Mouse (Mus musculus) left cerebral cortex, postnatal 25 days (tissue): ENCODE measurements around the gene Tes. TPM values are rescaled to one million over a fixed set of nuclear protein-coding genes. Genes with fewer than 3 reads are reported as not detected.

Source experiments
- DNase-seq, 2 experiments: peaks; one replicate each; pipeline ENCODE4 v3.0.0; 2022; ENCODE audit warnings: low spot score in 2 of 2, mixed read lengths in 1 of 2
- intact Hi-C: fragments of 180-260 bp; cut with DNase I; formaldehyde crosslinking; loops from one replicate; pipeline ENCODE4 v1.15.1; 2025
- total RNA-seq, 2 experiments: library from RNA; stranded (reverse); gene quantifications; 2 replicates each; pipeline ENCODE4 v1.2.3; 2021

The Tes gene
- total RNA-seq, 2 experiments from 2014 or later, result 4.4 to 4.8 TPM

DNA sequence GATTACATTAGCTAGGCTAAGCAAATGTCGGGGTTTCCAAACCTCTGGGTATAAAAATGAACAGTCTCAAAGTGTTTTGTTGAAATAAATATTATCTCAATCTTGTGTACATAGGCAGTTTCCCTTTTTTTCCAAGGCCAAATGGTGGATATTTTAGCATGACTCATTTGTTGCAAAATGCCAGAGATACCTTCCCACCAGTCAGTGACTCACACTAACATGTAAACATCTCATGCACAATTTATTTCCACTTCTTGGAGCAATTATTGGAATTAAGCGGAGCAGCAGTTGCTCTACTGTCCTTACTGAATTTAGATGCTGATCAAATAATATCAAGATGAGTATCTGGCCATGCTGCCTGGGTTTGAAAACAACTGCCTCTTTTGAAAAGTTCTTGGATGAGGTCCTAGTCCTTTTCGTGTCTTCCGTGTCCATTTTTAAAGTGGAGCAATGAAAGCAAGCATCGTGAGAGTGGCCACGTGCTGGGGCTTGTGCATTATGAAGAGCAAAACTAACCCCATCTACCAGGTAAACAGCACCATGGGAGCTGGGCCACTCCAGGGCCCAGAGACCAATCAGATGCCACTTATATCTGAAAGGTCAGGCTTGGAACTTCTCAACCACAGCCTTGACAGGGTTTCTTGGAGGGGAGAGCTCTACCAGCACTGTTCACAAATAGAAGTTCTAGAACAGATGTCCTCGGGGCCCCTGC is 54.7 kb downstream of the Tes start:
- intact Hi-C loops, result no loop called here
- no peak for DNase-seq

DNA sequence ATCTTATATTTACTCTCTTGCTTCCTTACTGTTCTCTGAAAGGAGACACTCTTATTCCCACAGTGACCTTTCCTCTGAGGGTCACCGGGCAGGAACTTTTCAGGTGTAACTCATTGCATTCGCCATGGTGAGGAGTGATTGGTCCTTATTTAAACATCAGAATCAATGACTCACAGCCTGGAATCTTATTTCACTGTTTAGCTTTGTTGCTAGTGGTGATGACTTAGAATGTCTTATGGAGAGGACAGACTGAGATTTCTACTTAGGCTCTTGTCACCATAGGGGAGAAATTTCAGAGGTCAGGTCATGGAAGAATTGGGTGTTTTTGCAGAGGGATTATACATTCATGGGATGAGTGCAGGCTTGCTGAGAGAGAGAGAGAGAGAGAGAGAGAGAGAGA is 75.1 kb downstream of the Tes start:
- no peak for DNase-seq
- intact Hi-C loops, result no loop called here

DNA sequence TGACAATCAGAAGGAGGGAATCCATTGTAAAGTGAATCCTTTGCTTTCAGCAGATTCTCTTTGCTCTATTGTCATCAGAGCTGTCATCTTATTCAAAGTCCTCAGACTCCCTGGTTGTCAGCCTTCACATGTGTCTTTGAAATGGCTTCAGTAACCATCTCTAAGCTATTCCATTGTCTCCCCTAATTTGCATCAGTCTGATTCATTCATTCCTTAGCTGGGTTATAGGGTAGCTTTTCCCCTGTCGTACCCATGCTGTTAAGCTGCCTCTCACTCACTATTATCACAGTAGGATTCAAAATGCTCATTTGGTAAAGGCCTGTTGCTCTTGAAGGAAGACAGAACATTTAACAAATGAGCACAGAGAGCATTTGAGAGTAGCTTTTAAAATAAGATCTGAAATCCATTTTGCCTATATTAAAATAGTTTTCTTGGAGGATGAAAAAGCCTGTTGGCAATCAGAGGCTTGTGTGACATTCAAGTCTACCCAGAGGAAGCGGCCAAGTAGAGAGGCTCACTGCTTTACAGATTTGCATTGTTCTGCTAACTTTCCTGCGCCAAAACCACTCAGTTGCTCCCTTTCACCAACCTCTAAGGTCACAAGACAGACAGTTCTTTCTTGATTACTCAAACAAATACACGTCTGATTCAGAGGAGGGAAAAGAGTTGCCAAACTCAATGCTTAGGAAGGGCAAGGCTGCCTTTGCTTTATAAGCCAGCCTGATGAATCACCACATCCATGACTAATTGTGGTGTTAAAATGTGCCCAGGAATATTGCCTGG is 77.8 kb downstream of the Tes start:
- intact Hi-C loops, result no loop called here
- peak; percentile 32 to 80 for DNase-seq

DNA sequence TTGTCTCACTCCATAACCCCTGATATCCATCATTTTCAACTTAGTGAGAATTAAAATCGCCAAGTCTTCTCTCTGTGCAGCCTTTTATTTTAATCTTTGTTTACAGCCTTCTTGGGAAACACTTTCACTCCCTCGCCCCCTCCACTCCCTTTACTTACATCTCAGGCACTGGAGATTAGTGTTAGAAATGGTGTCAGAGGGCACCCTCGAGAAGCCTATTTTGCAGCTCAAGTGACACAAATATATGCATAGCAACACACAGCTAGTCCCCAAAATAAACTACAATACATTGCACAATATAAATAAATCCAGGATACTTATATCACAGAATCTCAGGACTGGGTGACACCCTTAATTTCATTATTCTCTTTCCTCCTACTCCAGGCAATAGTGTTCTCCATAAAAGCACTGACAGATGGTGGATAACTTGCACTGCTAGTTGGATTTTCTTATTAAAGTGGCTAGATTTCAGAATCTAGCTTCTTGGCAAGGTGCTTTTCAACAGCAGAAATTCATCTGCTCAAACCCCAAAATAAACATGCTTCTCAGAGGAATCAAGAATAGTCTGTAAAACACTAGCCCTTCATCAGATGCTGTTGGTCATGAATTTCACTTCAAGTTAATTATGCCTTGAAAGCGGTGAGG is 86.2 kb downstream of the Tes start:
- intact Hi-C loops, result no loop called here
- peak; percentile 23 to 86 for DNase-seq

DNA sequence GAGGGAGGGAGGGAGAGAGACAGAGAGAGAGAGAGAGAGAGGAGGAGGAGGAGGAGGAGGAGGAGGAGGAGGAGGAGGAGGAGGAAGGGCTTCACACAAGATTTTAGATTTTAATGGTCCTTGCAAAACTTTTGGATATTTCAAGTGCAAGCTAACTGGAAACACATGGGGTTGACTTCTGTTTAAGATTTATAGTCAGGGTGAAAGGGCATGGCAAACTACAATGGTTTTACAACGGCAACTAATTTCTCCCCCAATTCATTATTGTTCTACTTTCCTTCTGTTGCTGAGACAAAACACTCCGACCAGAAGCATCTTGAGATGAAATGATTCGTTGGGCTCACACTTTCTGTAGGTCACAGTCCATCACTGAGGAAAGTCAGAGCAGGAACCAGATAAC is 87.6 kb downstream of the Tes start:
- DNase-seq, result no peak
- intact Hi-C loops, result no loop called here

Other genes starting within 250 kb of the Tes start
- under 1 TPM in 1 of 2 experiments, not detected in 1; 0.14 TPM for gene Tfec, start 166.7 kb upstream of the Tes start, total RNA-seq
- gene Cav2, start 216.0 kb downstream of the Tes start, total RNA-seq, result 10 to 100 TPM; 25.7 to 30.5 TPM
- gene Cav1, start 241.2 kb downstream of the Tes start, total RNA-seq, result 10 to 100 TPM; 17.3 to 18.2 TPM